Mouse (Mus musculus) C2C12 (cell line): ENCODE results near the gene Tm2d3.

ENCODE experiments used
- CEBPB ChIP-seq: IDR thresholded peaks from one replicate; pipeline ENCODE4 v1.6.1; 2011; ENCODE audit warnings: low read depth, mild to moderate bottlenecking, control low read depth, moderate library complexity
- CTCF ChIP-seq: IDR thresholded peaks from one replicate; pipeline ENCODE4 v1.5.1; 2011; ENCODE audit not compliant: control insufficient read depth, insufficient read depth, insufficient read length
- MAX ChIP-seq: IDR thresholded peaks from one replicate; pipeline ENCODE4 v1.6.1; 2011; ENCODE audit warnings: mild to moderate bottlenecking, control low read depth

GRCm38 (mm10) chr7:65686664-65687063 is 4.3 kb upstream of the Tm2d3 start:
- TF ChIP-seq CTCF (no peak), MAX (no peak), CEBPB (no peak)
